Mouse (Mus musculus): ENCODE data around the gene Vmn1r217. TPM values are rescaled to one million over a fixed set of nuclear protein-coding genes. Genes with fewer than 3 reads are reported as not detected.

Vmn1r217 gene
- polyA plus RNA-seq, 1 experiment = not detected

DNA sequence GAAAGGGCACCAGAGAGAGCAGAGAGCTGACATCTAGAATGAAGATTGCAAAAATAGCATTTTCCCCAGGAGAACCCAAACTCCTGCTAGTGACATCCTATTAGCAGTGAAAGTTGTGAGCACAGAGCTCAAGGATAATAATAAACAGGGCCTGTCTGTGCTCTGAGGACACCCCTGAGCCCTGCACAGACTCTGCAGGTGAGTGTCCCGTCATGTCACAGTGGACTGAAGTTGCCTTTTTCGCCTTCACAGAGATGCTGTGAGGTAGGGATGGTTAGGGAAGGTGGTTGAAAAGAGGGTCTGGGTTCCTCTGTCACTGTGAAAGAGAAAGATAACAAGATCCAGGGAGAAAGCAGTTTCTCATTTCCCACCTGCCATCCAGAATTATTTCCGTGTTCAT is 15.1 kb upstream of the Vmn1r217 start, which contains the start of gene Vmn1r218:
Gene Vmn1r218 (plus strand): TSS at position 57 of the 400 bp plus-strand sequence.
- Histone ChIP-seq H3ac (ENCODE audit: control insufficient read depth, insufficient read length) (no peak within 1 kb of the TSS), H3K4me3 (no peak within 1 kb of the TSS), H3K27me3 (ENCODE audit: control insufficient read depth, insufficient read depth, insufficient read length) (no peaks in the 10 kb centered on the region), H3K79me2 (ENCODE audit: control insufficient read depth, insufficient read depth) (no peaks in the 10 kb centered on the region), H3K36me3 (ENCODE audit: control insufficient read depth, insufficient read depth) (no peaks in the 10 kb centered on the region), H3K4me2 (ENCODE audit: low read depth) (no peak within 1 kb of the TSS)
- TF ChIP-seq MYOD1 (IDR thresholded peaks at IDR 0.05; ENCODE audit: control insufficient read depth in 1 of 3, insufficient read length in 2 of 3, low read depth in 2 of 3) = no peak
- TF ChIP-seq POLR2A (IDR thresholded peaks at IDR 0.05; ENCODE audit: insufficient read length, low read depth) = no peak
- no peak for TF ChIP-seq USF1 (IDR thresholded peaks at IDR 0.05; ENCODE audit: low read depth)
- no peak for TF ChIP-seq TCF12 (IDR thresholded peaks at IDR 0.05; ENCODE audit: insufficient read depth, poor library complexity, severe bottlenecking)
- no peak for TF ChIP-seq E2F4 (IDR thresholded peaks at IDR 0.05; ENCODE audit: insufficient read depth)
- no peak for TF ChIP-seq SRF (IDR thresholded peaks at IDR 0.05; ENCODE audit: control insufficient read depth, insufficient read length, low read depth)

DNA sequence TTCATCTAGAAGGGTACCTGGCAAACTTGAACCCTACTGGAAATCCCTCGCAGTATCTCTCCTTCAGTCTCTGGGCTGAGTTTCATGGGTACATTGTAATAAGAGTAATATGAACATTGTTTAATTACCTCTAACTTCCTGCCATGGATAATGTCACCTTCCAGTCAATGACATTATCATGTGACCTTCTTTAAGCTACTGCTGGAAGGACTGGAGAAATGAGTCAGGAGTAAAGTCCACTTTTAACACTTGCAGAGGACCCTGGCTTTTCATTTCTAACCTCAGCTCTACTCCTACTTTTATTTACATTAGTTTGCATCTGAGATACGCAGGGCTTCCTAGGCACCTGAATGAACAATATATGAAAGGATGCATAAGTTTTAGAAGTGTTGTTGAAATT is 2.6 kb upstream of the Vmn1r217 start:
- H3K4me2 ChIP-seq (ENCODE audit: low read depth) = no peak overlapping the region
- TF ChIP-seq USF1 (IDR thresholded peaks at IDR 0.05; ENCODE audit: low read depth) = no peak

DNA sequence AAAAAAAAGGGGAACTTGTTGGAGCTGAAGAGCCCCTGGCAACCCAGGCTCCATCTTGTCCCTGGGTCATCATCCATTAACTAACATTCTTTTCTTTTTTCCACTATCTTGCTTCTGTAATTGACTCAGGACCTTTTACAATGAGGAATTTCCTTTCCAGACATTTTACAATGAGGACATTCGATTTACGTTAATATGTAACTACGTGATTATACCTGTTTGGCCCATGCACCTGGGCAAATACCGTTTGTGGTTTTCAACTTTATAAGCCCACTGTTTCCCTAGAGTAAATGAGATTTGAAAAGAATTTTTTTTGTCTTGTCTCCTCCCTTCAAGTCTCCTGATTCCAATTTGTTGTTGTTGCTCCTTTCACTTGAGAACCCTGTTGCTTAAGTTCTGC is 23.6 kb downstream of the Vmn1r217 start:
- H3K4me2 ChIP-seq (ENCODE audit: low read depth) = no peak overlapping the region
- no peak overlapping the region for H3K4me3 ChIP-seq
- no peaks in the 10 kb centered on the region for H3K27me3 ChIP-seq (ENCODE audit: control insufficient read depth, insufficient read depth, insufficient read length)
- no peaks in the 10 kb centered on the region for H3K36me3 ChIP-seq (ENCODE audit: control insufficient read depth, insufficient read depth)
- H3K79me2 ChIP-seq (ENCODE audit: control insufficient read depth, insufficient read depth) = no peaks in the 10 kb centered on the region
- H3ac ChIP-seq (ENCODE audit: control insufficient read depth, insufficient read length) = no peak overlapping the region
- TF ChIP-seq POLR2AphosphoS2 (IDR thresholded peaks at IDR 0.05; ENCODE audit: insufficient read length, low read depth) (no peak), E2F4 (IDR thresholded peaks at IDR 0.05; ENCODE audit: insufficient read depth) (no peak), MAX (IDR thresholded peaks at IDR 0.05; ENCODE audit: low read depth) (no peak), MYOD1 (IDR thresholded peaks at IDR 0.05; ENCODE audit: control insufficient read depth in 1 of 3, insufficient read length in 2 of 3, low read depth in 2 of 3) (no peak), USF1 (IDR thresholded peaks at IDR 0.05; ENCODE audit: low read depth) (no peak), POLR2A (IDR thresholded peaks at IDR 0.05; ENCODE audit: insufficient read length, low read depth) (no peak), TCF3 (IDR thresholded peaks at IDR 0.05; ENCODE audit: insufficient read length, low read depth) (no peak), SRF (IDR thresholded peaks at IDR 0.05; ENCODE audit: control insufficient read depth, insufficient read length, low read depth) (no peak), CEBPB (IDR thresholded peaks at IDR 0.05; ENCODE audit: insufficient read depth, poor library complexity, severe bottlenecking) (no peak), MYOG (IDR thresholded peaks at IDR 0.05; ENCODE audit: control insufficient read depth in 1 of 3, insufficient read depth in 1 of 3, insufficient read length in 2 of 3, low read depth in 2 of 3) (no peak), REST (IDR thresholded peaks at IDR 0.05; ENCODE audit: insufficient read depth, insufficient read length) (no peak), TCF12 (IDR thresholded peaks at IDR 0.05; ENCODE audit: insufficient read depth, poor library complexity, severe bottlenecking) (no peak)

More for the DNA sequence above, 2.6 kb upstream of the Vmn1r217 start:
- Histone ChIP-seq H3K79me2 (ENCODE audit: control insufficient read depth, insufficient read depth) (no peaks in the 10 kb centered on the region), H3K4me3 (no peak overlapping the region), H3ac (ENCODE audit: control insufficient read depth, insufficient read length) (no peak overlapping the region), H3K27me3 (ENCODE audit: control insufficient read depth, insufficient read depth, insufficient read length) (no peaks in the 10 kb centered on the region), H3K36me3 (ENCODE audit: control insufficient read depth, insufficient read depth) (no peaks in the 10 kb centered on the region)

DNA sequence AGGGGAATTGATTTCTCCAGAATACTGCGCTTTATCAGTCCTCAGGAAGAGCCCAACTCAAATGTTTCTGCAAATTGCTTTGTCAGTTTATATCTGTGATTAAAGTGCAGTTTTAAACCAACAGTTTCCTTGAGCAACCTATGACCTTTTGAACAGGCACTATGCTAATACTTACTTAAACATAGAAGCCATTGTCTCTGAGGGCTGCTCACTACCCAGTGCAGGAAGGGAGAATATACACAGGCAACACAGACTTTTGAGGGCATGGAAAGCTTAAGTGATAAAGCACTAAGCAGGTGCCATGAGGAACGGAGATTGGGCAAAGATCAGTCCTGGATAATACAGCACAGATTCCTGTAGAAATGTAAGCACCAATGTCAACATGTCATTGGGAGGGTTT is 48.7 kb downstream of the Vmn1r217 start:
- no peak overlapping the region for H3ac ChIP-seq (ENCODE audit: control insufficient read depth, insufficient read length)
- H3K27me3 ChIP-seq (ENCODE audit: control insufficient read depth, insufficient read depth, insufficient read length) = no peaks in the 10 kb centered on the region
- H3K79me2 ChIP-seq (ENCODE audit: control insufficient read depth, insufficient read depth) = no peaks in the 10 kb centered on the region
- H3K36me3 ChIP-seq (ENCODE audit: control insufficient read depth, insufficient read depth) = no peaks in the 10 kb centered on the region
- H3K4me3 ChIP-seq = no peak overlapping the region
- TF ChIP-seq POLR2AphosphoS2 (IDR thresholded peaks at IDR 0.05; ENCODE audit: insufficient read length, low read depth) (no peak), MYOD1 (IDR thresholded peaks at IDR 0.05; ENCODE audit: control insufficient read depth in 1 of 3, insufficient read length in 2 of 3, low read depth in 2 of 3) (no peak), TCF3 (IDR thresholded peaks at IDR 0.05; ENCODE audit: insufficient read length, low read depth) (no peak), CEBPB (IDR thresholded peaks at IDR 0.05; ENCODE audit: insufficient read depth, poor library complexity, severe bottlenecking) (no peak), POLR2A (IDR thresholded peaks at IDR 0.05; ENCODE audit: insufficient read length, low read depth) (no peak), MAX (IDR thresholded peaks at IDR 0.05; ENCODE audit: low read depth) (no peak), USF1 (IDR thresholded peaks at IDR 0.05; ENCODE audit: low read depth) (no peak), REST (IDR thresholded peaks at IDR 0.05; ENCODE audit: insufficient read depth, insufficient read length) (no peak), TCF12 (IDR thresholded peaks at IDR 0.05; ENCODE audit: insufficient read depth, poor library complexity, severe bottlenecking) (no peak), SRF (IDR thresholded peaks at IDR 0.05; ENCODE audit: control insufficient read depth, insufficient read length, low read depth) (no peak), MYOG (IDR thresholded peaks at IDR 0.05; ENCODE audit: control insufficient read depth in 1 of 3, insufficient read depth in 1 of 3, insufficient read length in 2 of 3, low read depth in 2 of 3) (no peak), E2F4 (IDR thresholded peaks at IDR 0.05; ENCODE audit: insufficient read depth) (no peak)
- H3K4me2 ChIP-seq (ENCODE audit: low read depth) = no peak overlapping the region

DNA sequence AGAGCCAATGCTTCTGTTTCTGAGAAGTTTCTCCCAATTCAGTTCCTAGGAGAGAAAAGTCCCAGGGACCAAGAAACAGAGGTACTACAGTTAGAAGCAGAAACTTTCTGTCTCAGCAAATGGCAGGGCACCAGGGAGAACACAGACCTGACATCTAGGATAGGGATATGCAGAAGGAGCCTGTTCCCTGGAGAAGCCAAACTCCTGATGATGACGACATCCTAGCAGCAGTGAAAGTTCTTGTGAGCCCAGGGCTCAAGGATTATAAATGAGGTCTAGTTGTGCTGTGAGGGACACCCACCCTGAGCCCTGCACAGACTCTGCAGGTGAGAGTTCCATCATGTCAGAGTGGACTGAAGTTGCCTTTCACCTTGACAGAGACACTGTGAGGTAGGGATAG is 50.3 kb downstream of the Vmn1r217 start, which contains the start of gene Vmn1r215:
Gene Vmn1r215 (plus strand): TSS at position 301 of the 400 bp plus-strand sequence.
- no peak within 1 kb of the TSS for H3K4me3 ChIP-seq
- H3K79me2 ChIP-seq (ENCODE audit: control insufficient read depth, insufficient read depth) = no peaks in the 10 kb centered on the region
- no peak within 1 kb of the TSS for H3K4me2 ChIP-seq (ENCODE audit: low read depth)
- no peak within 1 kb of the TSS for H3ac ChIP-seq (ENCODE audit: control insufficient read depth, insufficient read length)
- no peaks in the 10 kb centered on the region for H3K36me3 ChIP-seq (ENCODE audit: control insufficient read depth, insufficient read depth)
- no peak for TF ChIP-seq USF1 (IDR thresholded peaks at IDR 0.05; ENCODE audit: low read depth)
- no peak for TF ChIP-seq SRF (IDR thresholded peaks at IDR 0.05; ENCODE audit: control insufficient read depth, insufficient read length, low read depth)
- TF ChIP-seq TCF3 (IDR thresholded peaks at IDR 0.05; ENCODE audit: insufficient read length, low read depth) = no peak
- TF ChIP-seq MYOG (IDR thresholded peaks at IDR 0.05; ENCODE audit: control insufficient read depth in 1 of 3, insufficient read depth in 1 of 3, insufficient read length in 2 of 3, low read depth in 2 of 3) = no peak
- TF ChIP-seq MYOD1 (IDR thresholded peaks at IDR 0.05; ENCODE audit: control insufficient read depth in 1 of 3, insufficient read length in 2 of 3, low read depth in 2 of 3) = no peak
- H3K27me3 ChIP-seq (ENCODE audit: control insufficient read depth, insufficient read depth, insufficient read length) = no peaks in the 10 kb centered on the region

Data from myocyte (in vitro differentiated cells).